Mouse (Mus musculus): ENCODE results near the gene Cux1.

Gene Cux1

GRCm38 (mm10) chr5:136535976-136536725 is 31.1 kb downstream of the Cux1 start:
- DNase-seq (ENCODE audit: low spot score) = no peak

- no peak for DNase-seq (ENCODE audit: low spot score)
Measured at GRCm38 (mm10) chr5:136535204-136535603, 32.1 kb downstream of the Cux1 start.

- DNase-seq (ENCODE audit: low spot score) = no peak
Measured at GRCm38 (mm10) chr5:136533371-136534276, 33.7 kb downstream of the Cux1 start.

- no peak for DNase-seq (ENCODE audit: low spot score)
Measured at GRCm38 (mm10) chr5:136531674-136532365, 35.5 kb downstream of the Cux1 start.

- no peak for DNase-seq (ENCODE audit: low spot score)
Measured at GRCm38 (mm10) chr5:136530931-136531330, 36.4 kb downstream of the Cux1 start.

- DNase-seq (ENCODE audit: low spot score) = no peak
Measured at GRCm38 (mm10) chr5:136529165-136529564, 38.1 kb downstream of the Cux1 start.

- no peak for DNase-seq (ENCODE audit: low spot score)
Measured at GRCm38 (mm10) chr5:136527871-136528270, 39.4 kb downstream of the Cux1 start.

- DNase-seq (ENCODE audit: low spot score) = no peak
Measured at GRCm38 (mm10) chr5:136526545-136526909, 40.8 kb downstream of the Cux1 start.

- no peak for DNase-seq (ENCODE audit: low spot score)
Measured at GRCm38 (mm10) chr5:136525896-136526544, 41.3 kb downstream of the Cux1 start.

GRCm38 (mm10) chr5:136522843-136523463 is 44.3 kb downstream of the Cux1 start:
- peak; percentile 46 for DNase-seq (ENCODE audit: low spot score)

GRCm38 (mm10) chr5:136521656-136522055 is 45.6 kb downstream of the Cux1 start:
- DNase-seq (ENCODE audit: low spot score) = no peak

GRCm38 (mm10) chr5:136518648-136519437 is 48.4 kb downstream of the Cux1 start:
- no peak for DNase-seq (ENCODE audit: low spot score)

- DNase-seq (ENCODE audit: low spot score) = no peak
Measured at GRCm38 (mm10) chr5:136517510-136517909, 49.8 kb downstream of the Cux1 start.

- DNase-seq (ENCODE audit: low spot score) = no peak
Measured at GRCm38 (mm10) chr5:136516593-136516992, 50.7 kb downstream of the Cux1 start.

GRCm38 (mm10) chr5:136514049-136514677 is 53.1 kb downstream of the Cux1 start:
- DNase-seq (ENCODE audit: low spot score) = no peak

- DNase-seq (ENCODE audit: low spot score) = no peak
Measured at GRCm38 (mm10) chr5:136512103-136512674, 55.1 kb downstream of the Cux1 start.

GRCm38 (mm10) chr5:136511378-136511777 is 55.9 kb downstream of the Cux1 start:
- DNase-seq (ENCODE audit: low spot score) = no peak

- DNase-seq (ENCODE audit: low spot score) = no peak
Measured at GRCm38 (mm10) chr5:136510609-136511008, 56.7 kb downstream of the Cux1 start.

GRCm38 (mm10) chr5:136507629-136508028 is 59.7 kb downstream of the Cux1 start:
- no peak for DNase-seq (ENCODE audit: low spot score)

GRCm38 (mm10) chr5:136506262-136506661 is 61.0 kb downstream of the Cux1 start:
- DNase-seq (ENCODE audit: low spot score) = no peak

Measured in embryo, embryonic 10 days (tissue).